16 mouse cellular contexts compared by ENCODE assay signal in the genomic region with DNA sequence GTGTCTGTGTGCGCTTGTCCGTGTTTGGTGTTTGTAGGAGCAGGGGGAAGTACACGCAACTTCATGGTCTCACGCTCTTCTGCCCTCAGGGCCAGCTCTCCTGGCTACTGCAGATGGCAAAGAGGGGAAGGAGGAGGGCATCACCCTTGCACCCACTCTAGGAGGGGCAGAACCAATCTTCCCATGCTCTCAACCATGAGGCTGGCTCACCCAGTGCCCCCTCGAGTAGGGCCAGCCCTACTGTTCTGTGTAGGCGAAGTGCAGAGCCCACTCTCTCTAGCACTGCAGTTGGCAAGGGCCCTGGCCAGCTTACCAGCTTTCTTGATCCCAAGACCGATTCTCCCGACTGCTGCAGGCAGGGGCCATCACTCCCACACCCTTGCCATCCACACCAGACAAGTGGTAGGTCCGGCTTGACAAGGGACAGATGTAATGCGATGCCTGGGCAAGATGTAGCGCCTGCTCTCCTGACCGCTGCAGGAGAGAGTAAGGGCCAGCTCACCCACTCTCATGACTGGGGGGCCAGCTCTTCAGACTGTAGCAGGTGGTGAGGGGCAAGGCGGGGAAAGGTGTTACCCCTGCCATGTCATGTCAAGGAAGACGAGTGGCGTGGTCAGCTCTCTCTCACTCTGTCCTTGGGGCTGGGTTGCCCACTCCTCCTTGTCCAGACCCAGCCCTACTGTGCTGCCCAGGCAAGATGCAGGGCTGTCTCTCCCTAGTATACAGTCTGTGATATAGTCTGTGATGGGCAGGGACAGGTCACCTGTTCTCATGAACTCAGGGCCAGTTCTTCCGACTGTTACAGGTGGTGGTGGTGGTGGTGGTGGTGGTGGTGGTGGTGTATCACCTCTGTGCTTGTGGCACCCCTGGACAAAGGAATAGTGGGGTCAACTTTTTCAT.
DNase-seq lines count a peak whose midpoint lies in the region; ATAC-seq lines count a peak whose summit lies in the region.
"Had no signal": no experiment of that assay in that cellular context is flagged by ENCODE, and none has a peak within 500 bp of the region (broad histone marks: within the 10 kb centered on the region; RNA-seq: fewer than 3 reads in every experiment).

No protein-coding gene starts in this region.

- H3K4me3 ChIP-seq in kidney, embryonic 14.5 days (ENCODE audit: low read length) = no peak overlapping the region
- H3K4me3 ChIP-seq in midbrain, embryonic 11.5 days (ENCODE audit: low read depth, low read length) = no peak overlapping the region
- no peak overlapping the region for H3K4me3 ChIP-seq in midbrain, embryonic 16.5 days (ENCODE audit: low read depth, low read length)
- no peak overlapping the region for H3K4me3 ChIP-seq in hindbrain, embryonic 13.5 days
- H3K4me3 ChIP-seq in midbrain, embryonic 14.5 days (replicated peaks; ENCODE audit: low read depth, low read length) = no peak overlapping the region
- H3K4me3 ChIP-seq: myocyte had no signal

- DNase-seq in kidney, postnatal 25 days = no peak
- no peak for DNase-seq in midbrain, embryonic 11.5 days (ENCODE audit: low spot score, missing footprints)
- DNase-seq in midbrain, embryonic 14.5 days = no peak
- no peak for DNase-seq in frontal cortex, postnatal 10 days (ENCODE audit: low spot score in 2 of 2)
- DNase-seq: adrenal gland, postnatal 25 days; cerebellum, adult 2 months; gastrocnemius, postnatal 25 days; heart, postnatal 4 days; lung, adult 2 months; right cerebral cortex, postnatal 14 days; thymus, postnatal 14 days had no signal

- H3K4me2 ChIP-seq in kidney, embryonic 14.5 days (replicated peaks; ENCODE audit: low read depth, low read length) = no peak overlapping the region
- no peak overlapping the region for H3K4me2 ChIP-seq in midbrain, embryonic 11.5 days
- H3K4me2 ChIP-seq in midbrain, embryonic 16.5 days (ENCODE audit: low read length) = no peak overlapping the region
- no peak overlapping the region for H3K4me2 ChIP-seq in hindbrain, embryonic 13.5 days
- no peak overlapping the region for H3K4me2 ChIP-seq in midbrain, embryonic 14.5 days (ENCODE audit: low read length)

- ATAC-seq in kidney, embryonic 14.5 days (ENCODE audit: low FRiP score, low TSS enrichment) = 0 out of 2 replicates have a peak, but pooled peaks have one; percentile 39
- peak; percentile 35; the same call in 1 of the 2 replicates for ATAC-seq in midbrain, embryonic 11.5 days (ENCODE audit: low FRiP score)
- ATAC-seq in midbrain, embryonic 16.5 days = no peak
- ATAC-seq in hindbrain, embryonic 13.5 days (ENCODE audit: low FRiP score) = peak; percentile 28; the same call in 1 of the 2 replicates
- ATAC-seq in midbrain, embryonic 14.5 days (ENCODE audit: low FRiP score, low TSS enrichment) = peak; percentile 37; the same call in 1 of the 2 replicates
- ATAC-seq: intestine, embryonic 16.5 days had no signal

- no peaks in the 10 kb centered on the region for H3K9me3 ChIP-seq in kidney, embryonic 14.5 days (ENCODE audit: control insufficient read depth, low read length)
- H3K9me3 ChIP-seq in midbrain, embryonic 11.5 days (ENCODE audit: control insufficient read depth, low read length) = no peaks in the 10 kb centered on the region
- H3K9me3 ChIP-seq in midbrain, embryonic 16.5 days (replicated peaks; ENCODE audit: control insufficient read depth, low read length, poor library complexity, severe bottlenecking) = no peaks in the 10 kb centered on the region
- H3K9me3 ChIP-seq in hindbrain, embryonic 13.5 days = no peaks in the 10 kb centered on the region
- H3K9me3 ChIP-seq in midbrain, embryonic 14.5 days (ENCODE audit: control insufficient read depth, low read length) = no peaks in the 10 kb centered on the region

- no peaks in the 10 kb centered on the region for H3K4me1 ChIP-seq in kidney, embryonic 14.5 days (ENCODE audit: control insufficient read depth, insufficient read depth, low read length)
- H3K4me1 ChIP-seq in midbrain, embryonic 11.5 days (ENCODE audit: control insufficient read depth, insufficient read depth, low read length) = no peaks in the 10 kb centered on the region
- H3K4me1 ChIP-seq in midbrain, embryonic 16.5 days (ENCODE audit: control insufficient read depth, insufficient read depth, low read length) = no peaks in the 10 kb centered on the region
- H3K4me1 ChIP-seq in hindbrain, embryonic 13.5 days (replicated peaks) = no peaks in the 10 kb centered on the region
- H3K4me1 ChIP-seq in midbrain, embryonic 14.5 days (ENCODE audit: control insufficient read depth, insufficient read depth, low read length) = no peaks in the 10 kb centered on the region

- WGBS in kidney, embryonic 14.5 days = 80% methylated on average over 16 of the region's 16 CpGs
- WGBS in midbrain, embryonic 11.5 days = 93% methylated on average over 16 of the region's 16 CpGs
- 89% methylated on average over 16 of the region's 16 CpGs for WGBS in midbrain, embryonic 16.5 days
- 90% methylated on average over 16 of the region's 16 CpGs for WGBS in hindbrain, embryonic 13.5 days
- 93% methylated on average over 16 of the region's 16 CpGs for WGBS in midbrain, embryonic 14.5 days

- H3K27ac ChIP-seq in kidney, embryonic 14.5 days (ENCODE audit: low read depth, low read length) = no peak overlapping the region
- no peak overlapping the region for H3K27ac ChIP-seq in midbrain, embryonic 11.5 days (ENCODE audit: low read depth, low read length)
- H3K27ac ChIP-seq in midbrain, embryonic 16.5 days (ENCODE audit: low read length) = no peak overlapping the region
- H3K27ac ChIP-seq in hindbrain, embryonic 13.5 days = no peak overlapping the region
- no peak overlapping the region for H3K27ac ChIP-seq in midbrain, embryonic 14.5 days (replicated peaks; ENCODE audit: low read depth, low read length)

- H3K36me3 ChIP-seq in kidney, embryonic 14.5 days (ENCODE audit: control insufficient read depth, insufficient read depth, low read length) = no peaks in the 10 kb centered on the region
- no peaks in the 10 kb centered on the region for H3K36me3 ChIP-seq in midbrain, embryonic 11.5 days (ENCODE audit: control insufficient read depth, insufficient read depth, low read length)
- H3K36me3 ChIP-seq in midbrain, embryonic 16.5 days (ENCODE audit: control insufficient read depth, insufficient read depth, low read length) = no peaks in the 10 kb centered on the region
- no peaks in the 10 kb centered on the region for H3K36me3 ChIP-seq in hindbrain, embryonic 13.5 days
- no peaks in the 10 kb centered on the region for H3K36me3 ChIP-seq in midbrain, embryonic 14.5 days (ENCODE audit: control insufficient read depth, insufficient read depth, low read length)

- no peaks in the 10 kb centered on the region for H3K27me3 ChIP-seq in kidney, embryonic 14.5 days (ENCODE audit: control insufficient read depth, insufficient read depth, low read length)
- no peaks in the 10 kb centered on the region for H3K27me3 ChIP-seq in midbrain, embryonic 11.5 days (ENCODE audit: control insufficient read depth, insufficient read depth, low read length)
- no peaks in the 10 kb centered on the region for H3K27me3 ChIP-seq in midbrain, embryonic 16.5 days (ENCODE audit: control insufficient read depth, insufficient read depth, low read depth, low read length)
- no peaks in the 10 kb centered on the region for H3K27me3 ChIP-seq in hindbrain, embryonic 13.5 days
- no peaks in the 10 kb centered on the region for H3K27me3 ChIP-seq in midbrain, embryonic 14.5 days (ENCODE audit: control insufficient read depth, insufficient read depth, low read length)

- H3K9ac ChIP-seq in kidney, embryonic 14.5 days (ENCODE audit: low read depth, low read length) = no peak overlapping the region
- H3K9ac ChIP-seq in midbrain, embryonic 11.5 days (ENCODE audit: low read length) = no peak overlapping the region
- H3K9ac ChIP-seq in midbrain, embryonic 16.5 days (ENCODE audit: low read depth, low read length) = no peak overlapping the region
- no peak overlapping the region for H3K9ac ChIP-seq in hindbrain, embryonic 13.5 days
- H3K9ac ChIP-seq in midbrain, embryonic 14.5 days (replicated peaks; ENCODE audit: low read length) = no peak overlapping the region
